Mouse (Mus musculus): Measurements from ENCODE around the gene Trmt10a. TPM values are rescaled to one million over a fixed set of nuclear protein-coding genes. Genes with fewer than 3 reads are reported as not detected.
A peak's percentile ranks its signal among the peaks of the same experiment; 100 is the strongest.
"Not testable (repeated sequence)": the region's sequence is repeated elsewhere in the genome, so short reads cannot be mapped to it uniquely, and the experiment has no call there.

Trmt10a gene
- total and polyA plus RNA-seq, 3 experiments = 9.7 to 18.1 TPM; not detected in 1

DNA sequence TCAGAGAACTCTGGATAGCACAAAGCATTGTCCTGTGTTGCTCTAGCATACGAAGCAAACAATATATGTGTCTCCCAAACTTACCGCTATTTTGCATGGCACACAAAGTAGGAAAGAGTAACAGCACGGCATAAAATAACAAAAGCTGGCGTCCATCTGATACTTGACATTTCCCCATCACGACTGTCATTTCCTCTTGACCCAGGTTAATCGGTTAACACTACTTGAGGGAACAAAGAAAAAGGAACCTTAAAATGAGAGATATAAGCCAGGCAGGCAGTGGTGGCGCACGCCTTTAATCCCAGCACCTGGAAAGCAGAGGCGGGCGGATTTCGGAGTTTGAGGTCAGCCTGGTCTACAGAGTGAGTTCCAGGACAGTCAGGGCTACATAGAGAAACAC is 9.3 kb upstream of the Trmt10a start:
- no peak for TF ChIP-seq POLR2AphosphoS5 (IDR thresholded peaks at IDR 0.05; ENCODE audit: borderline replicate concordance, low read depth, low read length)
- no peak for TF ChIP-seq CHD2 (IDR thresholded peaks at IDR 0.05; ENCODE audit: low read length)
- no peak for TF ChIP-seq NRF1 (IDR thresholded peaks at IDR 0.05; ENCODE audit: insufficient read depth, low read depth, low read length, poor library complexity, severe bottlenecking)
- no peak for TF ChIP-seq MAFK (IDR thresholded peaks at IDR 0.05; ENCODE audit: borderline replicate concordance, low read depth, low read length)
- no peak for TF ChIP-seq ZNF384 (IDR thresholded peaks at IDR 0.05; ENCODE audit: low read depth, low read length)
- TF ChIP-seq USF1 (IDR thresholded peaks at IDR 0.05; ENCODE audit: low read depth, low read length) = no peak
- no peak for TF ChIP-seq BHLHE40 (IDR thresholded peaks at IDR 0.05; ENCODE audit: borderline replicate concordance, low read depth, low read length)
- TF ChIP-seq NELFE (IDR thresholded peaks at IDR 0.05; ENCODE audit: low read depth, low read length) = no peak
- no peaks in the 10 kb centered on the region for H3K27me3 ChIP-seq (ENCODE audit: control insufficient read depth in 1 of 2, insufficient read depth in 2 of 2, low read length in 2 of 2)
- no peak overlapping the region for H3K9ac ChIP-seq (ENCODE audit: control insufficient read depth, low read depth, low read length, poor library complexity, severe bottlenecking)
- no peaks in the 10 kb centered on the region for H3K9me3 ChIP-seq (replicated peaks; ENCODE audit: insufficient read depth, low read length)
- no peak overlapping the region for H3K4me3 ChIP-seq (ENCODE audit: control insufficient read depth in 1 of 2, insufficient read depth in 1 of 2, low read depth in 2 of 2, low read length in 2 of 2)
- no peak for DNase-seq (ENCODE audit: low read depth, low spot score)
- H3K79me2 ChIP-seq (ENCODE audit: control insufficient read depth, insufficient read depth, low read length, poor library complexity) = no peaks in the 10 kb centered on the region
- peaks cover 0 to 2% of the 10 kb centered on the region in 2 experiments; a peak in 2 of 4 replicates for H3K4me1 ChIP-seq (ENCODE audit: control insufficient read depth in 1 of 2, insufficient read depth in 2 of 2, low read length in 2 of 2)
- H3K27ac ChIP-seq (ENCODE audit: control insufficient read depth, low read depth, low read length) = no peak overlapping the region
- H3K36me3 ChIP-seq (ENCODE audit: control insufficient read depth in 1 of 2, insufficient read depth in 2 of 2, low read length in 2 of 2) = no peaks in the 10 kb centered on the region

DNA sequence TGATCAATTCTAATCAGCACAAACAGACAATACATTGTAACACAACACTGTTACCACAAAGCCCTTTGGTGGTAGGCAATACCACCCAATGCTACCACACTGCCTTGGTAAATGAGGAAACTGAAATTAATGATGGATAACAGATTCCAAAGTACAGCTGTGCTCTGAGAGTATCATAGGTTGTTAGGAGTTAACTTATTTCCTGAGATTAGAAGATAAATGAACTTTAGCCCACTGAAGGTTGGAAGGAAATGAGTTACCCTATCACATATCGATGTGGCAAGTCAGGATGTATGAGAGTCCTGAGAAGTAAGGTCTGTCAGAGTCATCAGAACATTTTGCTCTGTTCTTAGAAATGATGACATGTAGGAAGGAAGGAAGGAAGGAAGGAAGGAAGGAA is 8.7 kb upstream of the Trmt10a start:
- peaks cover 0 to 2% of the 10 kb centered on the region in 2 experiments; a peak in 2 of 4 replicates for H3K4me1 ChIP-seq (ENCODE audit: control insufficient read depth in 1 of 2, insufficient read depth in 2 of 2, low read length in 2 of 2)
- H3K9me3 ChIP-seq (replicated peaks; ENCODE audit: insufficient read depth, low read length) = no peaks in the 10 kb centered on the region
- no peaks in the 10 kb centered on the region for H3K79me2 ChIP-seq (ENCODE audit: control insufficient read depth, insufficient read depth, low read length, poor library complexity)
- no peaks in the 10 kb centered on the region for H3K36me3 ChIP-seq (ENCODE audit: control insufficient read depth in 1 of 2, insufficient read depth in 2 of 2, low read length in 2 of 2)
- no peaks in the 10 kb centered on the region for H3K27me3 ChIP-seq (ENCODE audit: control insufficient read depth in 1 of 2, insufficient read depth in 2 of 2, low read length in 2 of 2)
- H3K27ac ChIP-seq (ENCODE audit: control insufficient read depth, low read depth, low read length) = no peak overlapping the region
- TF ChIP-seq CTCF (IDR thresholded peaks at IDR 0.05 in 2 of 3, conservative IDR thresholded peaks at IDR 0.05 in 1 of 3; ENCODE audit: control insufficient read depth in 1 of 3, insufficient read depth in 1 of 3, low read depth in 2 of 3, low read length in 3 of 3, poor library complexity in 1 of 3, severe bottlenecking in 1 of 3) (no peak), SIN3A (IDR thresholded peaks at IDR 0.05; ENCODE audit: low read length) (no peak)
- H3K4me3 ChIP-seq (ENCODE audit: control insufficient read depth in 1 of 2, insufficient read depth in 1 of 2, low read depth in 2 of 2, low read length in 2 of 2) = no peak overlapping the region
- H3K9ac ChIP-seq (ENCODE audit: control insufficient read depth, low read depth, low read length, poor library complexity, severe bottlenecking) = no peak overlapping the region
- no peak for DNase-seq (ENCODE audit: low read depth, low spot score)

DNA sequence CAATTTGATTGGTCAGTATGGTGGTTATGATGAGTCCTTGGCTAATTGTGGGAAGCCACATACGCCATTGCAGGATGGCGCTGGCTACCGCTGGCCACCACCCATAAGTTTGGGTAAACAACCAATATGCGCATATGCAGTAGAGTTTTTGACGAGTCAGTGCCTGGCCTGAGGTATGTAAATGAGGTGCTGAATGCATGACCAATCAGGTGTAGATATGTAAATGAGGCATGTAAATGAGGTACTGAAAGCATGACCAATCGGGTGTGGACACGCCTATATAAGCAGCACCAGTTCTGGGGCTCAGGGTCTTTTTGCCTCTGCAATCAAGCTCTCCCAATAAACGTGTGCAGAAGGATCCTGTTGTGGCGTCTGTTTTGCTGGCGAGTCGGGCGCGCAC is 5.1 kb upstream of the Trmt10a start:
- not testable (repeated sequence) for H3K4me1 ChIP-seq (ENCODE audit: control insufficient read depth in 1 of 2, insufficient read depth in 2 of 2, low read length in 2 of 2); H3K36me3 ChIP-seq (ENCODE audit: control insufficient read depth in 1 of 2, insufficient read depth in 2 of 2, low read length in 2 of 2); H3K79me2 ChIP-seq (ENCODE audit: control insufficient read depth, insufficient read depth, low read length, poor library complexity); H3K27me3 ChIP-seq (ENCODE audit: control insufficient read depth in 1 of 2, insufficient read depth in 2 of 2, low read length in 2 of 2); H3K9ac ChIP-seq (ENCODE audit: control insufficient read depth, low read depth, low read length, poor library complexity, severe bottlenecking); H3K9me3 ChIP-seq (replicated peaks; ENCODE audit: insufficient read depth, low read length); H3K27ac ChIP-seq (ENCODE audit: control insufficient read depth, low read depth, low read length); H3K4me3 ChIP-seq (ENCODE audit: control insufficient read depth in 1 of 2, insufficient read depth in 1 of 2, low read depth in 2 of 2, low read length in 2 of 2)
- DNase-seq (ENCODE audit: low read depth, low spot score) = peak; percentile 56
- peak; percentile 54; the same call in 1 of the 2 replicates for TF ChIP-seq TBP (IDR thresholded peaks at IDR 0.05; ENCODE audit: low read depth, low read length)

Data from MEL (cell line).